8 mouse cellular contexts compared by ENCODE assay signal in genomic region chr4:125160320-125160950, GRCm38 (mm10). TPM values are rescaled to one million over a fixed set of nuclear protein-coding genes. Genes with fewer than 3 reads are reported as not detected.
DNase-seq lines count a peak whose midpoint lies in the region; ATAC-seq and TF ChIP-seq lines count a peak whose summit lies in the region.

No protein-coding gene starts in this region.

- WGBS in heart, embryonic 11.5 days (ENCODE audit: insufficient replicate concordance), result 9% methylated on average over 19 of the region's 19 CpGs
- 6% methylated on average over 19 of the region's 19 CpGs for WGBS in embryonic facial prominence, embryonic 11.5 days
- 6% methylated on average over 19 of the region's 19 CpGs for WGBS in limb, embryonic 11.5 days
- 7% methylated on average over 19 of the region's 19 CpGs for WGBS in midbrain, postnatal 0 days
- WGBS in spleen, adult 2 months, result 3% methylated on average over 19 of the region's 19 CpGs

- no peak overlapping the region for H3K4me2 ChIP-seq in heart, embryonic 11.5 days
- H3K4me2 ChIP-seq in embryonic facial prominence, embryonic 11.5 days (ENCODE audit: low read depth, low read length), result peak overlapping the region; percentile 11; the same call in 1 of the 2 replicates
- H3K4me2 ChIP-seq in limb, embryonic 11.5 days (ENCODE audit: low read depth, severe bottlenecking), result 0 out of 2 replicates have a peak overlapping the region, but pooled peaks have one; percentile 24
- H3K4me2 ChIP-seq in midbrain, postnatal 0 days (ENCODE audit: low read depth, low read length, poor library complexity, severe bottlenecking), result peak overlapping the region; percentile 29; the same call in 1 of the 2 replicates

- ATAC-seq in heart, embryonic 11.5 days (replicated peaks; ENCODE audit: insufficient number of reproducible peaks, low FRiP score, low TSS enrichment), result no peak
- no peak for ATAC-seq in embryonic facial prominence, embryonic 11.5 days (replicated peaks; ENCODE audit: insufficient number of reproducible peaks, low FRiP score, low TSS enrichment, low read depth)
- ATAC-seq in limb, embryonic 11.5 days (ENCODE audit: insufficient number of reproducible peaks, low FRiP score, low TSS enrichment, low read depth), result no peak
- ATAC-seq in midbrain, postnatal 0 days (ENCODE audit: low FRiP score), result peak; percentile 63; the same call in 1 of the 2 replicates

- no peak for TF ChIP-seq POLR2A in spleen, adult 2 months (IDR thresholded peaks at IDR 0.05; ENCODE audit: low read depth, low read length)

- no peak overlapping the region for H3K9ac ChIP-seq in heart, embryonic 11.5 days (ENCODE audit: low read depth, low read length)
- no peak overlapping the region for H3K9ac ChIP-seq in embryonic facial prominence, embryonic 11.5 days (replicated peaks; ENCODE audit: low read length)
- H3K9ac ChIP-seq in limb, embryonic 11.5 days (ENCODE audit: low read length), result no peak overlapping the region
- H3K9ac ChIP-seq in midbrain, postnatal 0 days (replicated peaks; ENCODE audit: low read length, poor library complexity, severe bottlenecking), result no peak overlapping the region

- no peaks in the 10 kb centered on the region for H3K4me1 ChIP-seq in heart, embryonic 11.5 days (ENCODE audit: control insufficient read depth, insufficient read depth, low read length)
- no peaks in the 10 kb centered on the region; the same call in 1 of the 2 replicates for H3K4me1 ChIP-seq in embryonic facial prominence, embryonic 11.5 days (ENCODE audit: control insufficient read depth, insufficient read depth, low read length)
- no peaks in the 10 kb centered on the region for H3K4me1 ChIP-seq in limb, embryonic 11.5 days (ENCODE audit: control insufficient read depth, insufficient read depth, low read length)
- H3K4me1 ChIP-seq in midbrain, postnatal 0 days (ENCODE audit: insufficient read depth, low read length), result no peaks in the 10 kb centered on the region
- H3K4me1 ChIP-seq in spleen, adult 2 months (ENCODE audit: control insufficient read depth, insufficient read depth, insufficient read length), result no peaks in the 10 kb centered on the region; the same call in 1 of the 2 replicates

- DNase-seq in heart, adult 11 months, result peak; percentile 94
- peak; percentile 89 for DNase-seq in embryonic facial prominence, embryonic 11.5 days (ENCODE audit: low spot score)
- peak; percentile 73 for DNase-seq in heart, adult 8-10 months (ENCODE audit: low spot score)
- DNase-seq in kidney, adult 8-10 months, result peak; percentile 75 to 88
- DNase-seq in limb, embryonic 11.5 days (ENCODE audit: low spot score), result peak; percentile 94
- peak; percentile 92 for DNase-seq in midbrain, postnatal 0 days (ENCODE audit: low spot score)
- peak; percentile 35 to 85 for DNase-seq in spleen, adult 2 months (ENCODE audit: low read depth in 1 of 2, low spot score in 2 of 2)

- H3K27ac ChIP-seq in heart, embryonic 11.5 days (ENCODE audit: low read depth, low read length), result no peak overlapping the region
- no peak overlapping the region for H3K27ac ChIP-seq in embryonic facial prominence, embryonic 11.5 days (replicated peaks; ENCODE audit: low read depth, low read length)
- no peak overlapping the region for H3K27ac ChIP-seq in limb, embryonic 11.5 days (replicated peaks; ENCODE audit: low read depth, low read length)
- H3K27ac ChIP-seq in midbrain, postnatal 0 days (ENCODE audit: low read depth, low read length), result no peak overlapping the region
- no peak overlapping the region for H3K27ac ChIP-seq in spleen, adult 2 months (ENCODE audit: insufficient read depth, low read length)

- H3K27me3 ChIP-seq in heart, embryonic 11.5 days (ENCODE audit: control insufficient read depth, insufficient read depth, low read length), result peaks cover 8% of the 10 kb centered on the region; the same call in 1 of the 2 replicates
- H3K27me3 ChIP-seq in embryonic facial prominence, embryonic 11.5 days (ENCODE audit: control insufficient read depth, insufficient read depth, low read length), result no peaks in the 10 kb centered on the region
- no peaks in the 10 kb centered on the region for H3K27me3 ChIP-seq in limb, embryonic 11.5 days (ENCODE audit: control insufficient read depth, insufficient read depth, low read length)
- 0 out of 2 replicates have a peak, but pooled peaks cover 3% of the 10 kb centered on the region for H3K27me3 ChIP-seq in midbrain, postnatal 0 days (ENCODE audit: insufficient read depth, low read length)
- H3K27me3 ChIP-seq in spleen, adult 2 months (ENCODE audit: control insufficient read depth, insufficient read depth, low read length), result no peaks in the 10 kb centered on the region

- peak; percentile 96 for TF ChIP-seq CTCF in midbrain, postnatal 0 days (IDR thresholded peaks at IDR 0.05)
- TF ChIP-seq CTCF in spleen, adult 2 months (IDR thresholded peaks at IDR 0.05; ENCODE audit: extremely low read depth, insufficient read depth, insufficient read length, insufficient replicate concordance), result peak; percentile 96

- no peak overlapping the region for H3K4me3 ChIP-seq in heart, embryonic 11.5 days (ENCODE audit: low read depth, low read length)
- H3K4me3 ChIP-seq in embryonic facial prominence, embryonic 11.5 days (ENCODE audit: low read depth, low read length), result no peak overlapping the region
- H3K4me3 ChIP-seq in limb, embryonic 11.5 days (ENCODE audit: low read depth, low read length), result no peak overlapping the region
- no peak overlapping the region for H3K4me3 ChIP-seq in midbrain, postnatal 0 days (ENCODE audit: low read depth, low read length)
- no peak overlapping the region for H3K4me3 ChIP-seq in spleen, adult 2 months (ENCODE audit: extremely low read depth, insufficient read depth, insufficient read length)

- H3K36me3 ChIP-seq in heart, embryonic 11.5 days (ENCODE audit: control insufficient read depth, insufficient read depth, low read length), result no peaks in the 10 kb centered on the region
- no peaks in the 10 kb centered on the region for H3K36me3 ChIP-seq in embryonic facial prominence, embryonic 11.5 days (replicated peaks; ENCODE audit: control insufficient read depth, insufficient read depth, low read depth, low read length)
- no peaks in the 10 kb centered on the region for H3K36me3 ChIP-seq in limb, embryonic 11.5 days (ENCODE audit: control insufficient read depth, insufficient read depth, low read length)
- no peaks in the 10 kb centered on the region for H3K36me3 ChIP-seq in midbrain, postnatal 0 days (ENCODE audit: insufficient read depth, low read length)
- H3K36me3 ChIP-seq in spleen, adult 2 months (ENCODE audit: control insufficient read depth, insufficient read depth, low read length), result no peaks in the 10 kb centered on the region

- no peaks in the 10 kb centered on the region for H3K9me3 ChIP-seq in heart, embryonic 11.5 days (replicated peaks; ENCODE audit: control insufficient read depth, low read length)
- no peaks in the 10 kb centered on the region for H3K9me3 ChIP-seq in embryonic facial prominence, embryonic 11.5 days (replicated peaks; ENCODE audit: control insufficient read depth, low read length)
- no peaks in the 10 kb centered on the region for H3K9me3 ChIP-seq in limb, embryonic 11.5 days (ENCODE audit: control insufficient read depth, low read length)
- no peaks in the 10 kb centered on the region for H3K9me3 ChIP-seq in midbrain, postnatal 0 days (ENCODE audit: low read length)

RNA-seq across cellular contexts. Expression of gene Zc3h12a, which starts 32.8 kb away (rescaled TPM):
- 1.1 TPM in 2 replicates for polyA plus RNA-seq in heart, embryonic 11.5 days (2014; fragmentation: Nextera tagmentation; extraction: Ambion mirVana)
- 0.31 and 0.45 TPM in 2 replicates for polyA plus RNA-seq in embryonic facial prominence, embryonic 11.5 days (2014; fragmentation: Nextera tagmentation; extraction: Ambion mirVana)
- total RNA-seq in heart, adult 8-10 months (2022), result 1 to 10 TPM; 3.5 to 5.7 (median 3.9) TPM
- 0.63 and 0.82 TPM in 2 replicates for polyA plus RNA-seq in limb, embryonic 11.5 days (2014; fragmentation: Nextera tagmentation; extraction: Ambion mirVana)
- 0.88 and 2.5 TPM in 2 replicates for total RNA-seq in midbrain, postnatal 0 days (2014; rRNA removed)
- 0.12 and 0.20 TPM in 2 replicates for polyA plus RNA-seq in midbrain, postnatal 0 days (2015; fragmentation: Nextera tagmentation; extraction: Ambion mirVana)
- polyA plus RNA-seq in spleen, adult 2 months (2012; rRNA removed), result 27.6 and 36.4 TPM in 2 replicates

Comparison
In these comparisons a context has a peak if more than half of its experiments do, and no peak if none do; other contexts are left out.
1. RNA of gene Zc3h12a, which starts 32.8 kb away (polyA plus RNA-seq): 27.6 to 36.4 TPM in spleen, adult 2 months; 1.1 TPM in heart, embryonic 11.5 days, 0.63 to 0.82 TPM in limb, embryonic 11.5 days, 0.31 to 0.45 TPM in embryonic facial prominence, embryonic 11.5 days and 0.12 to 0.20 TPM in midbrain, postnatal 0 days; every median in the first group is over 10 times any median in the second.
2. Peak in every context shown above with its lines, with median percentiles within 50 percentile points of each other: DNase-seq.